Mouse (Mus musculus): ENCODE measurements around the gene Khdc1a. TPM values are rescaled to one million over a fixed set of nuclear protein-coding genes. Genes with fewer than 3 reads are reported as not detected.

Khdc1a gene
- polyA plus RNA-seq, 1 experiment from 2014 or later, result not detected

DNA sequence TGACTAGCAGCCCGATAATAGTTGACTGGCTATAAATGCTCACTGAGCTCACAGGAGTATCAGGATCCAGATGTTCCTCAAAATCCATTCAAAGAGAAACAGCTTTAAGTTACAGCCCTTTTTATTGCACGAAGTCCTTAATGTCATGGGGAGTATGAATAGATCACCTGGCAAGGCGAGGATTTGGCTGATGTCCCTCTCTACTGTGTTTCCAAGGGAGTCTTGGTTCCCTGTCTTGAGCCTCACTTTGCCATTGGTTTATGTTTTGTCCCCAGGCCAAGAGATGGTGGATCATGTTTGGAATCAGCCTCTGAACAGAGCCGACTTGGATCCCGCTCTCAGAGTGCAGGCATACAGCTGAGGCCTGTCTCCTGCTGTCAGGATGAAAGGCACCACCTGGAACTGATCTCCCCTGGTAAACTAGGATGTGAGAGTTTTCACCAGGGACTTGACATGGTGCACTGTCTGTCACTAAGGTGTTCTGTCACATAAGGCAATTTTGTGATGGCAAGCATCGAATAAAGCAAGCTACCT lies 41.8 kb downstream of the Khdc1a start:
- Histone ChIP-seq H3K9ac (no peak overlapping the region), H3K4me2 (no peak overlapping the region), H3K4me3 (replicated peaks) (no peak overlapping the region), H3K9me3 (replicated peaks) (no peaks in the 10 kb centered on the region), H3K36me3 (replicated peaks) (no peaks in the 10 kb centered on the region), H3K27me3 (no peaks in the 10 kb centered on the region), H3K27ac (replicated peaks) (no peak overlapping the region), H3K4me1 (replicated peaks) (no peaks in the 10 kb centered on the region)
- WGBS (ENCODE audit: insufficient replicate concordance), result 49% methylated on average over 6 of the region's 6 CpGs
- ATAC-seq (ENCODE audit: insufficient read depth), result no peak

Other genes with a start within 250 kb of the Khdc1a start
- 3.2 and 3.6 TPM in 2 replicates for gene Tmem14a, start 131.1 kb upstream of the Khdc1a start, polyA plus RNA-seq (2015; fragmentation: Nextera tagmentation; extraction: Ambion mirVana)
- gene Gsta3, start 109.1 kb upstream of the Khdc1a start, polyA plus RNA-seq (2015; fragmentation: Nextera tagmentation; extraction: Ambion mirVana), result 102 and 115 TPM in 2 replicates
- not detected in 2 replicates for gene Khdc1c, start 18.7 kb downstream of the Khdc1a start, polyA plus RNA-seq (2015; fragmentation: Nextera tagmentation; extraction: Ambion mirVana)
- gene Khdc1b, start 33.9 kb downstream of the Khdc1a start, polyA plus RNA-seq (2015; fragmentation: Nextera tagmentation; extraction: Ambion mirVana), result not detected in 2 replicates

Data from liver, embryonic 15.5 days (tissue).